ENCODE assay signal across 17 mouse cellular contexts in the genomic region with DNA sequence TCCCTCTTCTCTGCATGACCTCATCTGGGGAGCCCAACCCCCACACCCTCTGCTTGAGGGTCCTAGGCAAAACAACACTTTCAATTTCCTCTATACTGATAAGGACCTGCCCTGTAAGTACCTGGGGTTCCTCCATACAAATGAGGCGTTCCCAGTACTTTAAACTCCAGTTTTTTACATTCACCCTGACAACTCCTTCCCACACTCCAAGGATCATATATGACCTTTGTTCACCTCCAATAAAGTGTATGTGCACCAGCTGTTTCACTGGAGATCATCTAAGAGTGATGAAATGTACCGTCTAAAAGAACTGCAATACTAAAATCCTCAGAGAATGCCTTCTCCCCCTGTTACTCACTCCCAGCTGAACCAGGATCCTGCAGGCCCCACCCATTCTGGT.
"Had no signal": no experiment of that assay in that cellular context is flagged by ENCODE, and none has a peak within 500 bp of the region (broad histone marks: within the 10 kb centered on the region; RNA-seq: fewer than 3 reads in every experiment).

No protein-coding gene starts in this region.

- DNase-seq: liver, postnatal 0 days; lung, adult 2 months; lung, postnatal 14 days; lung, postnatal 36 days; right cerebral cortex, postnatal 14 days; spleen, adult 18-20 months; thymus, adult 18-20 months; thymus, postnatal 25 days; thymus, postnatal 4 days had no signal

- H3K4me1 ChIP-seq: lung, embryonic 15.5 days; megakaryocyte, embryonic 14.5 days; midbrain, embryonic 13.5 days; midbrain, embryonic 15.5 days; neural tube, embryonic 12.5 days had no signal

- H3K27ac ChIP-seq: lung, embryonic 15.5 days; macrophage; midbrain, embryonic 13.5 days; midbrain, embryonic 15.5 days; neural tube, embryonic 12.5 days had no signal

- ATAC-seq: liver, postnatal 0 days; lung, postnatal 0 days; midbrain, embryonic 13.5 days; midbrain, embryonic 15.5 days had no signal

- H3K9me3 ChIP-seq: lung, embryonic 15.5 days; midbrain, embryonic 13.5 days; midbrain, embryonic 15.5 days; neural tube, embryonic 12.5 days had no signal

- H3K36me3 ChIP-seq: lung, embryonic 15.5 days; midbrain, embryonic 13.5 days; midbrain, embryonic 15.5 days; neural tube, embryonic 12.5 days had no signal

- H3K4me3 ChIP-seq: lung, embryonic 15.5 days; megakaryocyte, embryonic 14.5 days; midbrain, embryonic 13.5 days; midbrain, embryonic 15.5 days; neural tube, embryonic 12.5 days had no signal

- H3K27me3 ChIP-seq: lung, embryonic 15.5 days; megakaryocyte, embryonic 14.5 days; midbrain, embryonic 13.5 days; midbrain, embryonic 15.5 days; neural tube, embryonic 12.5 days had no signal

- H3K9ac ChIP-seq: liver, postnatal 0 days; lung, embryonic 15.5 days; midbrain, embryonic 13.5 days; midbrain, embryonic 15.5 days; neural tube, embryonic 12.5 days had no signal

- H3K4me2 ChIP-seq: lung, embryonic 15.5 days; midbrain, embryonic 11.5 days; midbrain, embryonic 13.5 days; midbrain, embryonic 15.5 days; neural tube, embryonic 12.5 days had no signal
